Mouse (Mus musculus) C2C12 (cell line): ENCODE data around the gene Sae1. TPM values are rescaled to one million over a fixed set of nuclear protein-coding genes. Genes with fewer than 3 reads are reported as not detected.

Experiments
- H3K27me3 ChIP-seq: one replicate; pipeline ENCODE4 v1.6.1; 2011; ENCODE audit not compliant: control insufficient read depth, insufficient read depth, insufficient read length
- H3K36me3 ChIP-seq: one replicate; pipeline ENCODE4 v1.6.1; 2011; ENCODE audit not compliant: control insufficient read depth, insufficient read depth
- H3K4me3 ChIP-seq: one replicate; pipeline ENCODE4 v1.5.1; 2011; ENCODE audit warnings: mild to moderate bottlenecking, control low read depth; ENCODE audit not compliant: poor library complexity, insufficient read depth, severe bottlenecking
- H3K79me2 ChIP-seq: one replicate; pipeline ENCODE4 v1.6.1; 2011; ENCODE audit not compliant: control insufficient read depth, insufficient read depth
- H3K79me3 ChIP-seq: one replicate; pipeline ENCODE4 v1.6.1; 2011; ENCODE audit warnings: low read depth, control low read depth
- H3ac ChIP-seq: one replicate; pipeline ENCODE3; 2011; ENCODE audit warnings: low read depth; ENCODE audit not compliant: control insufficient read depth, insufficient read length
- CEBPB ChIP-seq: IDR thresholded peaks from one replicate; pipeline ENCODE4 v1.6.1; 2011; ENCODE audit warnings: low read depth, mild to moderate bottlenecking, control low read depth, moderate library complexity
- CTCF ChIP-seq: IDR thresholded peaks from one replicate; pipeline ENCODE4 v1.5.1; 2011; ENCODE audit not compliant: control insufficient read depth, insufficient read depth, insufficient read length
- FOSL1 ChIP-seq: IDR thresholded peaks from one replicate; pipeline ENCODE4 v1.8.0; 2011; ENCODE audit warnings: mild to moderate bottlenecking, low read length; ENCODE audit not compliant: poor library complexity, insufficient read depth, severe bottlenecking
- MAX ChIP-seq: IDR thresholded peaks from one replicate; pipeline ENCODE4 v1.6.1; 2011; ENCODE audit warnings: mild to moderate bottlenecking, control low read depth
- MYOD1 ChIP-seq: IDR thresholded peaks from one replicate; pipeline ENCODE4 v1.6.1; 2011; ENCODE audit warnings: low read depth; ENCODE audit not compliant: control insufficient read depth, insufficient read length
- MYOG ChIP-seq: IDR thresholded peaks from one replicate; pipeline ENCODE4 v1.6.1; 2011; ENCODE audit not compliant: control insufficient read depth, insufficient read length; ENCODE audit errors: extremely low read depth
- USF1 ChIP-seq: IDR thresholded peaks from one replicate; pipeline ENCODE4 v1.6.1; 2011; ENCODE audit warnings: low read depth, mild to moderate bottlenecking, control low read depth, moderate library complexity
- polyA plus RNA-seq: library from polyadenylated mRNA; unstranded; fragments of >200 nt; fragmentation: generic; extraction: Trizol; gene quantifications from one replicate; pipeline ENCODE4 v1.2.1, GENCODE M21; 2012; ENCODE audit warnings: missing spikeins

Gene Sae1
- polyA plus RNA-seq, 1 experiment: 218 TPM

DNA sequence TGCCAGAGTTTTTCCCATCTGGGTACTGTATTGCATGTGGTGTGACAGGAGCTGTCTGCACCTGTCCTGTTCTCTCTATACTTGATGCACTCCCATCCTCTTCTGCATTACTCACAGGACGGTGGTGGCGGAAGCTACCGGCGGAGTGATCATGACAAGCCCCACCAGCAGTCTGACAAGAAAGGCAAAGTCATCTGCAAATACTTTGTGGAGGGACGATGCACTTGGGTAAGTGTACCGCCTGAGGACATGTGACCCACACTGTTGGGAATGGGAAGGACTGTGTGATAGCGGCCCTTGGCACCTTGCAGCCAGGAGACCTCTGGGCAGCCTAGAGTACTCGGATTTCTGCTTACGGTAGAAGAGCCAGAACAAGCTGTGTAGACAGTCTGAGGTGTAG, 36.1 kb upstream of the Sae1 start:
- Histone ChIP-seq H3K79me3 (no peaks in the 10 kb centered on the region), H3K27me3 (no peaks in the 10 kb centered on the region), H3K4me3 (no peak overlapping the region), H3K79me2 (no peaks in the 10 kb centered on the region), H3ac (no peak overlapping the region), H3K36me3 (peaks cover 85% of the 10 kb centered on the region)
- TF ChIP-seq CEBPB (no peak), MYOG (no peak), MAX (no peak), MYOD1 (no peak), USF1 (no peak), CTCF (no peak), FOSL1 (no peak)

DNA sequence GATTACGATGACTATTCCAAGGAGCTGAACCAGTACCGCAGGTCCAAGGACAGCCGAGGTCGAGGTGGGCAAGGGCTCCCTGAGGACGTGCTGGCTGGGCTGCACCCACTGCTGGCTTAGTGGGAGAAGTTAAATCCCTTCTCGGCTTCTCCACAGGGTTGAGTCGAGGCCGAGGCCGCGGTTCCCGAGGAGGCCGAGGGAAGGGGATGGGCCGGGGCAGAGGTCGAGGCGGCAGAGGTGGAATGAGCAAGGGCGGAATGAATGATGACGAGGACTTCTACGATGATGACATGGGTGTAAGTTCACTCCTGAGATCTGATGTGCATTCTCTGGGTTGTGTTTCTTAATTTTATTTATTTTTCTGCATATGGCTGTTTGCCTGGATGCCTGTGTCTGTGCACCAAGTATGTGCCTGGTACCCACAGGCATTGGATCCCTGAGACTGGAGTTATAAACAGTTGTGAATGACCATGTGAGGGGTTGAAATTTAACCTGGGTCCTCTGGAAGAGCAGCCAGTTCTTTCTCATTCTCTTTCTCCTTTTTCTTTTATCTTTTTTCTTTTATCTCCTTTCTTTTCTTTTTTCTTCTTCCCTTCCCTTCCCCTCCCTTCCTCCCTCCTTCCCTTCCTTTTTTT, 34.7 kb upstream of the Sae1 start:
- Histone ChIP-seq H3K36me3 (peaks cover 83% of the 10 kb centered on the region), H3K27me3 (no peaks in the 10 kb centered on the region), H3K79me2 (no peaks in the 10 kb centered on the region), H3ac (no peak overlapping the region), H3K4me3 (no peak overlapping the region), H3K79me3 (no peaks in the 10 kb centered on the region)
- TF ChIP-seq USF1: no peak
- no peak for TF ChIP-seq CEBPB
- TF ChIP-seq MAX: no peak
- no peak for TF ChIP-seq CTCF

DNA sequence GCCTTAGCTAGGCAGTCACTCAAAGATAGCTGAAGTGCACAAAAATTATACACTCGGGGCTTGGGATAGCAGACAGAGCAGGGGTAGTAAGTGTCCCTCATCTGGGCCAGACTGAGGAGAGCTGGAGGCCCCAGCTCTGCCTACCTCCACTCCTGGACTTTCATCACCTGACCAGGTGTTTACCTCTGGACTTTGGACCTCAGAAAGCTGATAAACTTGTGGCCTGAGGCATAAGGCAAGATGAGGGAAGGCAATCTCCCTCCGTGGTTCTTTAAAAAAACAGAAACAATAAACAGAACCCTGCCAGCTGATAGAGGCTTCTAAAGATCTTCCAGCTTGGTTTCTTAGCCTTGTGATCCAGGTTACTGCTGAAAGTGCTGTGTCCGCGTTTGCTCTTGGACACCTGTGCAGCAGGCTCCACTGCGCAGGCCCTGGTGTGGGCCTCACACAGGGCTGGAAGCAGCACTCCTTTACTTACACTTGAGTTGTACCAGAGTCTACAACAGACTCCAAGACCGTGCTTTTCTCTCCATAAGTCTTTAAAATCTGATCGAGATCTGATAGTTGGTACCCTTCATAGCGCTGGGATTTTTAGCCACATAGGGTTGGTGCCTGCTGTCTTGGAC, 33.0 kb upstream of the Sae1 start:
- Histone ChIP-seq H3K36me3 (peaks cover 84% of the 10 kb centered on the region), H3K27me3 (no peaks in the 10 kb centered on the region), H3K79me2 (no peaks in the 10 kb centered on the region), H3K4me3 (no peak overlapping the region), H3ac (no peak overlapping the region), H3K79me3 (no peaks in the 10 kb centered on the region)
- TF ChIP-seq MAX: no peak
- no peak for TF ChIP-seq MYOD1
- TF ChIP-seq CEBPB: no peak
- TF ChIP-seq USF1: no peak
- TF ChIP-seq FOSL1: no peak
- no peak for TF ChIP-seq MYOG
- TF ChIP-seq CTCF: no peak

DNA sequence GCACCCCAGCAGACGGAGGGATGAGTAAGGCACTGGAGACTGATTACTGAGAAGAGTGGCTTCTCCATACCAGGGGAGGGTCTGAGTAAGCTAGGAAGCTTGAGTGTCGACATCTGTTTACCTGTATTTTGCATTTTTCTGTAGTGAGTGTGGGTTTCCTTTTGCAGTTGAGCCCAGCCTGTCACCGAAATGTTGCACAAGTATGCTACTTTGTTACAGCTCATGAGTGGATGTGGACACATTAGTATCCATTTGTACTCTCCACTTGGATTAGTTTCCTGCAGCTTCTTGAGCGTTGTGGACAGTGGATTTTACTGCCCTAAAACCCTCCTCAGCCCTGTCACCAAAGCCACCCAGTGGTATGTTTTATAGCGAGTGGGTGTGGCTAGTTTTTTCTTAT, 31.1 kb upstream of the Sae1 start:
- TF ChIP-seq USF1 (no peak), FOSL1 (no peak), CEBPB (no peak), MYOD1 (no peak), MYOG (no peak), MAX (no peak), CTCF (no peak)
- H3K79me3 ChIP-seq: peaks cover 7% of the 10 kb centered on the region
- H3K36me3 ChIP-seq: peaks cover 65% of the 10 kb centered on the region

DNA sequence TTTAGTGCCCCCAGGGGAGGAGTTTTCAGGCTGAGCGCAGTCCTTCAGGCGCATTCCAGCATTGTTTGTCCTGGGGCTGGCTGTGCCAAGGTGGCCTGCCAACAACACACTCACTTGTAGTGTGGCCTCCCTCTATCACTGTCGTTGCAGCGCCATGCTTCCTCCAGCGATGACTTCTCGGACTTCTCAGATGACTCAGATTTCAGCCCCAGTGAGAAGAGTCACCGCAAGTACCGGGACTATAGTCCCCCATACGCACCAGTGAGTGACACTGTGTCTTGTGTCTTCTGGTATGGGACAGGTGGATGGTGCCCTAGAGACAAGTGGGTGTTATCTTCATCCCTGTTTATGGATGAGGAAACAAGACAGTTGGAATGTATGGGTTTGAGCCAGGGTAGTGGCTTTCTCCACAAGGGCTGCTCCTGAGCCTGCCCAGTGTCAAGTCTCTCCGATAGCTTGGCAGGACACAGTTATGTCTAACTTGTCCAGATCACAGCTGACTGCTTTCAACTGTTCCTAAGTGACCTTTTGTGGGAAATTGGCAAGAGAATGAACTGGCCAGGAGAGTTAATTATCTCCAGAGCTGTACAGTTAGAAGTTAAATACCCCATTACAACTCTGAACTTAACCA, 29.6 kb upstream of the Sae1 start:
- TF ChIP-seq MAX (no peak), MYOD1 (no peak), FOSL1 (no peak), CEBPB (no peak), CTCF (no peak), MYOG (no peak), USF1 (no peak)
- no peak overlapping the region for H3ac ChIP-seq
- H3K79me3 ChIP-seq: peaks cover 11% of the 10 kb centered on the region
- peaks cover 30% of the 10 kb centered on the region for H3K79me2 ChIP-seq
- no peaks in the 10 kb centered on the region for H3K27me3 ChIP-seq
- peaks cover 64% of the 10 kb centered on the region for H3K36me3 ChIP-seq
- H3K4me3 ChIP-seq: no peak overlapping the region

More for the DNA sequence above, 31.1 kb upstream of the Sae1 start:
- Histone ChIP-seq H3ac (no peak overlapping the region), H3K27me3 (no peaks in the 10 kb centered on the region), H3K79me2 (peaks cover 18% of the 10 kb centered on the region), H3K4me3 (no peak overlapping the region)
